Mouse (Mus musculus) lung, embryonic 15.5 days (tissue): ENCODE results near the gene Acod1. TPM values are rescaled to one million over a fixed set of nuclear protein-coding genes. Genes with fewer than 3 reads are reported as not detected.

Experiments
- ATAC-seq: fragments of 200-750 bp; cut with Nextera tagmentation; 2 replicates; pipeline ENCODE4 v1.8.0; 2017; ENCODE audit warnings: moderate number of reproducible peaks, borderline replicate concordance; ENCODE audit not compliant: low FRiP score, low TSS enrichment; ENCODE audit errors: extremely low read depth
- H3K27ac ChIP-seq: fragments of 300-500 bp; sonication (generic); 2 replicates; pipeline ENCODE4 v1.5.1; 2015; ENCODE audit warnings: moderate library complexity, mild to moderate bottlenecking, inconsistent platforms
- H3K27me3 ChIP-seq: fragments of 300-500 bp; sonication (generic); 2 replicates; pipeline ENCODE4 v1.6.1; 2015; ENCODE audit warnings: inconsistent platforms
- H3K36me3 ChIP-seq: fragments of 300-500 bp; sonication (generic); 2 replicates; pipeline ENCODE4 v1.6.1; 2015; ENCODE audit warnings: inconsistent platforms
- H3K4me1 ChIP-seq: fragments of 300-500 bp; sonication (generic); 2 replicates; pipeline ENCODE4 v1.6.1; 2015; ENCODE audit warnings: inconsistent platforms
- H3K4me2 ChIP-seq: fragments of 300-500 bp; sonication (generic); 2 replicates; pipeline ENCODE4 v1.6.1; 2015; ENCODE audit warnings: inconsistent platforms, mild to moderate bottlenecking, moderate library complexity
- H3K4me3 ChIP-seq: fragments of 300-500 bp; sonication (generic); 2 replicates; pipeline ENCODE4 v1.5.1; 2015; ENCODE audit warnings: mild to moderate bottlenecking, inconsistent platforms
- H3K9ac ChIP-seq: fragments of 300-500 bp; sonication (generic); 2 replicates; pipeline ENCODE4 v1.6.1; 2015; ENCODE audit warnings: inconsistent platforms
- H3K9me3 ChIP-seq: fragments of 300-500 bp; sonication (generic); 2 replicates; pipeline ENCODE4 v1.6.1; 2016; ENCODE audit warnings: inconsistent platforms
- WGBS: fragments of 180-500 bp; shearing (Covaris S2); methylation state at CpG from one replicate; pipeline ENCODE4 v1.1.7; 2015; 5-methylcytosine and 5-hydroxymethylcytosine counted together
- polyA plus RNA-seq: library from polyadenylated mRNA; unstranded; fragments of >200 nt; fragmentation: Nextera tagmentation; extraction: Ambion mirVana; gene quantifications from 2 replicates; pipeline ENCODE4 v1.2.1, GENCODE M21; 2015

Acod1 gene
- polyA plus RNA-seq, 1 experiment from 2014 or later, result not detected

GRCm38 (mm10) chr14:103075166-103075565 is 28.4 kb downstream of the Acod1 start:
- Histone ChIP-seq H3K27ac (no peak overlapping the region), H3K36me3 (peaks cover 37% of the 10 kb centered on the region)

DNA sequence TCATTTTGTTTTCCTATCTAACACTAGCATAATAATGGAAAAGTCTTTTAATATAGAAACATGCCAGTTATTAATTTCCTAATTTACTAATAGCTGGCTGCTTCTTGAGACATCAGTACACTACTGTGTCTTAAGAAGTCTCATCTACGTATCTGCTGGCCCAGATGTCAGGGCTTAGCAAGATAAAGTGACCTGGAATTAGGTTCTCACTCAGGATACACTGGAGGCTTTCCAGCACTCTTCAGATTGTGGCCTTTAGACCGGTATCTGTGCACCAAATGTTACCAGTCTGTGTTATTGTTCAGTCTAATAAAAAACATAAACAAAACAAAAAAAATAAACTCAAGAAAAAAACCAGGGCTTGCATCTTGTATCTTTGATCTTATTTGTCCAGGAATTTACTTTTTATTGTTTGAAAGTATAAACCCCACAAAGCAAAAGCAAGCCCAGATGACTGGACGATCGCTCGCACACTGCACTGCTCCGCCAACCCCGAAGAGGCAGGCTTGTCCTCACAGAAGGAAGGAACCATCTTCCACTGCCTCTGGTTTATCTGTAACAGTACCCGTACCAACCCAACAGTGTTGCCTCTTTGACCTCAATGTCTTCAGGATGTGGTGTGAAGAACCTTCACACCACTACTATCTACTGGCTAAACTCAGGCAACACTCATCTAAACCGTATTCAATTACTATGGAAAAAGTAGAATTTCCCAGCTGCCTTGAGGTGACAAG is 30.7 kb downstream of the Acod1 start:
- Histone ChIP-seq H3K36me3 (peaks cover 37% of the 10 kb centered on the region), H3K4me1 (no peaks in the 10 kb centered on the region), H3K4me2 (no peak overlapping the region), H3K9me3 (no peaks in the 10 kb centered on the region), H3K9ac (no peak overlapping the region), H3K27ac (no peak overlapping the region), H3K4me3 (no peak overlapping the region), H3K27me3 (no peaks in the 10 kb centered on the region)
- WGBS, result 81% methylated on average over 9 of the region's 9 CpGs
- no peak for ATAC-seq

More at GRCm38 (mm10) chr14:103075166-103075565, 28.4 kb downstream of the Acod1 start:
- WGBS, result 86% methylated on average over 7 of the region's 7 CpGs
- no peak for ATAC-seq
- Histone ChIP-seq H3K4me1 (peaks cover 5% of the 10 kb centered on the region; the same call in 1 of the 2 replicates), H3K4me2 (no peak overlapping the region), H3K9ac (no peak overlapping the region), H3K27me3 (no peaks in the 10 kb centered on the region), H3K4me3 (no peak overlapping the region), H3K9me3 (no peaks in the 10 kb centered on the region)

GRCm38 (mm10) chr14:103078006-103078912 is 31.5 kb downstream of the Acod1 start:
- no peak overlapping the region for H3K27ac ChIP-seq
- no peak overlapping the region for H3K4me2 ChIP-seq
- H3K36me3 ChIP-seq, result peaks cover 40% of the 10 kb centered on the region
- no peak overlapping the region for H3K4me3 ChIP-seq
- H3K4me1 ChIP-seq, result no peaks in the 10 kb centered on the region
- no peaks in the 10 kb centered on the region for H3K27me3 ChIP-seq
- WGBS, result 83% methylated on average over 16 of the region's 16 CpGs
- H3K9me3 ChIP-seq, result no peaks in the 10 kb centered on the region
- no peak for ATAC-seq
- no peak overlapping the region for H3K9ac ChIP-seq

GRCm38 (mm10) chr14:103079209-103079977 is 32.6 kb downstream of the Acod1 start:
- ATAC-seq, result no peak
- Histone ChIP-seq H3K4me2 (no peak overlapping the region), H3K9ac (no peak overlapping the region), H3K4me3 (no peak overlapping the region), H3K27me3 (no peaks in the 10 kb centered on the region), H3K36me3 (peaks cover 38% of the 10 kb centered on the region), H3K4me1 (no peaks in the 10 kb centered on the region), H3K27ac (no peak overlapping the region), H3K9me3 (no peaks in the 10 kb centered on the region)
- WGBS, result 80% methylated on average over 9 of the region's 9 CpGs

GRCm38 (mm10) chr14:103085840-103086533 is 39.2 kb downstream of the Acod1 start:
- H3K9ac ChIP-seq, result no peak overlapping the region
- 21% methylated on average over 1 of the region's 1 CpGs for WGBS
- peaks cover 45% of the 10 kb centered on the region for H3K36me3 ChIP-seq
- no peak overlapping the region for H3K4me2 ChIP-seq
- H3K4me3 ChIP-seq, result no peak overlapping the region
- no peaks in the 10 kb centered on the region for H3K27me3 ChIP-seq
- ATAC-seq, result no peak; the same call in 1 of the 2 replicates
- no peaks in the 10 kb centered on the region for H3K9me3 ChIP-seq
- no peak overlapping the region for H3K27ac ChIP-seq
- H3K4me1 ChIP-seq, result peaks cover 8% of the 10 kb centered on the region; the same call in 1 of the 2 replicates

GRCm38 (mm10) chr14:103086671-103087324 is 40.0 kb downstream of the Acod1 start:
- 74% methylated on average over 4 of the region's 4 CpGs for whole genome bisulfite sequencing
- Histone ChIP-seq H3K27ac (no peak overlapping the region), H3K36me3 (peaks cover 48% of the 10 kb centered on the region), H3K4me1 (peaks cover 8% of the 10 kb centered on the region; the same call in 1 of the 2 replicates), H3K9me3 (no peaks in the 10 kb centered on the region), H3K9ac (no peak overlapping the region), H3K4me2 (no peak overlapping the region), H3K27me3 (no peaks in the 10 kb centered on the region), H3K4me3 (no peak overlapping the region)
- ATAC-seq, result peak; percentile 55; the same call in 1 of the 2 replicates

DNA sequence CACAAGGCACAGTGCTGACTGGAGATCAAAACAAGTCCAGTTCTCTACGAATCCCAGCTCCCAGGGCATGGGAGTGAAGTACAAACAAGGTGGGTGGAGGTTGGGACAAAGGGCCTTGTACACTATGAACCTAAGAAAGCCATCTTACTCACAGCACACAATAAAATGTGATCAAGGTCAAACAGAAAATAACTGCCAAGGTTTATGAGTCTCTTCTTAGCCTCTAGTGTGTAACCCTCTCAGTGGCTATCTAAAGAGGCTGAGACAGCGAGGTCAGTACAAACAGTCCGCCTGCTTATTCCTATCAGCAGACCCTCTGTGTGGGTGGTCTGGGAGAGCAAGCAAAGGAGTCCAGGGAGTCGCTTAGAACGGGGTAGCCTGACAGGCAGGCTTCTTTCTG is 41.1 kb downstream of the Acod1 start:
- no peak for ATAC-seq
- 64% methylated on average over 5 of the region's 5 CpGs for WGBS
- H3K9ac ChIP-seq, result no peak overlapping the region

GRCm38 (mm10) chr14:103088624-103089023 is 41.8 kb downstream of the Acod1 start:
- Histone ChIP-seq H3K36me3 (peaks cover 44% of the 10 kb centered on the region), H3K9me3 (no peaks in the 10 kb centered on the region), H3K4me2 (no peak overlapping the region), H3K9ac (no peak overlapping the region), H3K4me1 (peaks cover 8% of the 10 kb centered on the region; the same call in 1 of the 2 replicates), H3K27ac (no peak overlapping the region), H3K4me3 (no peak overlapping the region), H3K27me3 (no peaks in the 10 kb centered on the region)
- WGBS, result 75% methylated on average over 6 of the region's 6 CpGs
- no peak for ATAC-seq

More for the DNA sequence above, 41.1 kb downstream of the Acod1 start:
- Histone ChIP-seq H3K27ac (no peak overlapping the region), H3K4me2 (no peak overlapping the region), H3K36me3 (peaks cover 48% of the 10 kb centered on the region), H3K27me3 (no peaks in the 10 kb centered on the region), H3K4me3 (no peak overlapping the region), H3K9me3 (no peaks in the 10 kb centered on the region), H3K4me1 (peaks cover 8% of the 10 kb centered on the region; the same call in 1 of the 2 replicates)

- Histone ChIP-seq H3K27me3 (no peaks in the 10 kb centered on the region), H3K4me1 (peaks cover 18% of the 10 kb centered on the region), H3K4me2 (no peak overlapping the region), H3K9ac (no peak overlapping the region), H3K4me3 (no peak overlapping the region), H3K9me3 (no peaks in the 10 kb centered on the region), H3K27ac (no peak overlapping the region), H3K36me3 (peaks cover 25% of the 10 kb centered on the region)
- ATAC-seq, result no peak
- whole genome bisulfite sequencing, result 95% methylated on average over 3 of the region's 3 CpGs
Measured at GRCm38 (mm10) chr14:103093236-103093635, 46.5 kb downstream of the Acod1 start.

DNA sequence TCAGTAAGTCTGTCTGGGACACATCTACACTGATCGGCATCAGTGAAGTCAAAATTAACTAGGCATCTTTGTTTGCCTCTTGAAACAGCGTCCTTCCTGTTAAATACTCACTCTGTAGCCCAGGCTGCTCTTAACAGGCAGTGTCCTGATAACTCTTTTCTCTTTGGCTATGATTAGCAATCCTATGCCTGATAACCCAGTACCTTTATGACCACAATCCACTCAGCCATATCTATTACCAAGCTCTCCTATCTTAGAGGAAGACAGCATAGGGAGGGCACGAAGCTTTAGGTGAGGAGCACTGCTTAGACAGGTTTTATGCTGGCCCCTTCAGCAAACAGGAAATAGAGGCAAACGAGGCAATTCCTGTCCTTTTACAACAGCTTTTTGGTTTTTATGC is 46.9 kb downstream of the Acod1 start:
- Histone ChIP-seq H3K36me3 (peaks cover 24% of the 10 kb centered on the region), H3K4me2 (no peak overlapping the region), H3K9ac (no peak overlapping the region), H3K4me1 (peaks cover 18% of the 10 kb centered on the region), H3K9me3 (no peaks in the 10 kb centered on the region), H3K4me3 (no peak overlapping the region), H3K27me3 (no peaks in the 10 kb centered on the region), H3K27ac (no peak overlapping the region)
- 58% methylated on average over 4 of the region's 4 CpGs for WGBS
- no peak for ATAC-seq
